Mouse (Mus musculus): ENCODE measurements at regions not wholly inside any gene's neighbourhood (a gene's known extent, or its start where the extent isn't known, plus 50 kb on each side); places are given as distances from the start of the nearest gene placed in this dataset.
A peak's percentile ranks its signal among the peaks of the same experiment; 100 is the strongest.
"Not testable (repeated sequence)": the region's sequence is repeated elsewhere in the genome, so short reads cannot be mapped to it uniquely, and the experiment has no call there.

DNA sequence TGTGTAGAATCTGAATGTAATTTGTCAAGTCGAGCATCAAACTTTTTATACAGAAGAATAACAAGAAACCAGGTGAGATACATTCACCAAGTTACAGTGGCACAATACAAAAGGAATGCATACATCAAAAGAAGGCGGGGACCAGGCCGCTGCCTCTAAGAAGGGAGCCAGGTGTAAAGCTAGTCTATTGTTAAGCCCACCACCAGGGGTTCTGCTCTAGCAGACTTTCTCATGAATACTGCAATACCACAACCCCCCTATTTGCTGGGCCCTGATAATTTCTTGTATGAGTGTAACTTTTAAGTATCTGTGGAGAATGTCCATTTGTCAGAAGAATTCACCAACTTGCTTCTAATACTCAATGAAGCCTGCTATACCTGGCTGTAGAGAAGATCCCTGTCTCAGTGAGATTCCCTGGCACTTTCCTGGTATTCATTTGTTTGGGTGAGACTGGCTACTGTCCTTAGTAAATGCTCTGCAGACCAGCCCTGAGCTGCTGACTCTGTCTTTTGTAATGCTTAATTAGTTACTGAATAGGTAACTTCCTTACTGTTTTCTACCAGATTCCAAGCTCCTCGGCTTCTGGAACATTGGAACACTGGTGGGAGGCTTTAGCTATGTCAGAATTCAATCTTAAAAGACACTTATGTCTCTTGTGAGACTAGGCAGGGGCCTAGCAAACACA lies 335.7 kb downstream of the Tbl1xr1 start:
- DNase-seq = not testable (repeated sequence)

DNA sequence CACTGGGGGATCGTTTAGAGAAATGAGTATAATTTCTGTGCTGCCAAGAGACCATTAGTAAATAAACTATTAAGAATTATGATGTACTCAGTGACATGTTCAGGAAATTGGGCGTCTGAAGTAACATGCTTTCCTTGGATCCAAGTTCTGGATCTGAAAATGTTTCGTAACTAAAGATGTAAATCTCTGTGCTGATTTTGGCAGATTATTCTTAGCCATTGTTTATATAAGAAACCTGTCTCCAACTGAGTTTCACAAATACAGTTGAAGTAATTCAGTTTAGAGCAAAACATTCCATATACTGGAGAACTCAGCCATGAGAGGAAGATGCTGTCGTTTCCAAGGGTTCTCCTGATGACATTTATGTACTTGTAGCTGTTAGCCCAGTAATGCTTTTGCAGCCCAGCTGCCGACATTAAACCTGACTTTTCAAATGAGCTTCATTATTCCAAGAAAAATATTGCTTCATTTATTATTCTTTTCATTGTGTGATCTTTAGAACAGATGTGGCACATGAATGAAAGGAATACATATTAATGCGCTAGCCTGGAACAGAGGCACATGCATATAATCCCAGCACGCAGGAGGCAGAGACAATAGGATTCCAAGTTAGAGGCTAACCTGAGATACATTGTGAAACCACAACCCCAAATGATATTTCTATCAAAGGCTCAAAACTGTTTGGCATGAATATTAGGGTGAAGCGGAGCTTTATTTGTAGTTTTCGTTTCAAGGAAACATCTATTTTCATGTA lies 361.8 kb downstream of the Tbl1xr1 start:
- no peak for DNase-seq

DNA sequence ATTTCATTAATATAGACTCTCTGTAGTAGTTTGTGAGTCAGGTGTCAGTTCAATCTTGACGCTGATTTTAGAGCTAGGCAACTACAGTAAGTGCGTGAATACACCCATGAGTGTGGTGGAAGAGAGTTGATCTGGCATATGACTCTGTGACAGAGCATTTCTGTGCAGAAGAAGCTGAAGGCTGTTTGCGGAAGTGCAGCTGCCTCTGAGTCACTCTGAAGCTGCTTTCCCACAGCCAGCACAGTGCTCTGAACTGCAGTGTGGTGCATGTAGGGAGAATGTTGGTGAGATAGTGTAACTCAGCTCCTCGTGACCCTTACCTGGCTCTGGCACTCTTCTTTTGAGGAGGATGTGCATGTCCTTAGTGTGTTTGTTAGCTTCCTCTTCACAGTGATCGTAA lies 394.1 kb downstream of the Tbl1xr1 start:
- peak; percentile 6 for DNase-seq

DNA sequence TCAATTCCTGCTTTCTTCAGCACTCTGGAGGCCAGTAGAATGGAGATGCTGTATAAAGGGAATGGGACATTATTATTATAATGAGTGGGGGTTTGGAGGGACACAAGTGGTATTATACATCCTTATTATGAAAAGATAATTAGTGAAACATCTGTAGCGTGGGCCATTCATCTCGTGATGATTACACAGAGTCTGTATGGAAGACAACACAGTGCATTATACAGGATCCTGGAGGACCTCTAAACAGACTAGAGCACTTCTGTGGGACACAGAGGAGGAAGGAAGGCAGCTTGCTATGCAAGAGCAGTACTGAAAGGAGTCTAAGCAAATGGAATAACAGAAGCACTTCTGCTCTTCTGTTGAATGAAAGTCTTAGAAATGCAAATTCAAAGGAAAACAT lies 416.1 kb downstream of the Tbl1xr1 start:
- DNase-seq = no peak
